Mouse (Mus musculus) small intestine, adult 2 months (tissue): ENCODE measurements at regions not wholly inside any gene's neighbourhood (a gene's known extent, or its start where the extent isn't known, plus 50 kb on each side); places are given as distances from the start of the nearest gene placed in this dataset.

Experiments used
- H3K27ac ChIP-seq: fragments of 200-500 bp; 2 replicates; pipeline ENCODE4 v1.5.1; 2012; ENCODE audit warnings: low read depth, low read length, control low read depth, inconsistent platforms; ENCODE audit not compliant: insufficient read depth
- H3K27me3 ChIP-seq: fragments of 200-500 bp; 2 replicates; pipeline ENCODE4 v1.6.1; 2012; ENCODE audit warnings: mild to moderate bottlenecking, moderate library complexity, low read length, inconsistent platforms; ENCODE audit not compliant: control insufficient read depth, insufficient read depth
- H3K36me3 ChIP-seq: fragments of 200-500 bp; 2 replicates; pipeline ENCODE4 v1.6.1; 2012; ENCODE audit warnings: mild to moderate bottlenecking, low read length, control low read depth, inconsistent platforms; ENCODE audit not compliant: control insufficient read depth, insufficient read depth
- H3K4me1 ChIP-seq: fragments of 200-500 bp; 2 replicates; pipeline ENCODE4 v1.6.1; 2012; ENCODE audit warnings: low read length, inconsistent platforms, mixed read lengths; ENCODE audit not compliant: control insufficient read depth, insufficient read depth, insufficient read length
- H3K4me3 ChIP-seq: fragments of 200-500 bp; 2 replicates; pipeline ENCODE4 v1.5.1; 2012; ENCODE audit warnings: low read depth, mild to moderate bottlenecking, control low read depth, inconsistent platforms, low read length, moderate library complexity
- CTCF ChIP-seq: fragments of 200-500 bp; IDR thresholded peaks from 2 replicates; pipeline ENCODE4 v1.5.1; 2012; ENCODE audit warnings: low read depth, mild to moderate bottlenecking, control low read depth, inconsistent platforms, low read length, moderate library complexity, mixed read lengths; ENCODE audit not compliant: insufficient replicate concordance, insufficient read length; ENCODE audit errors: extremely low read depth
- POLR2A ChIP-seq: fragments of 200-500 bp; IDR thresholded peaks from 2 replicates; pipeline ENCODE4 v1.6.1; 2012; ENCODE audit warnings: low read depth, mild to moderate bottlenecking, control low read depth, inconsistent platforms, low read length, moderate library complexity
- WGBS: fragments of 180-500 bp; shearing (Covaris S2); methylation state at CpG from one replicate; pipeline ENCODE4 v1.1.7; 2018; 5-methylcytosine and 5-hydroxymethylcytosine counted together

- Histone ChIP-seq H3K36me3 (no peaks in the 10 kb centered on the region), H3K27me3 (no peaks in the 10 kb centered on the region), H3K27ac (no peak overlapping the region), H3K4me3 (no peak overlapping the region), H3K4me1 (no peaks in the 10 kb centered on the region)
- no peak for TF ChIP-seq CTCF
- no peak for TF ChIP-seq POLR2A
- WGBS: 62% methylated on average over 5 of the region's 5 CpGs
Observed at GRCm38 (mm10) chr13:28782081-28782480, 171.4 kb downstream of the Sox4 start.

- H3K4me3 ChIP-seq: no peak overlapping the region
- H3K27ac ChIP-seq: no peak overlapping the region
- TF ChIP-seq POLR2A: no peak
- TF ChIP-seq CTCF: no peak
- H3K27me3 ChIP-seq: no peaks in the 10 kb centered on the region
- 63% methylated on average over 5 of the region's 5 CpGs for WGBS
- no peaks in the 10 kb centered on the region for H3K36me3 ChIP-seq
- no peaks in the 10 kb centered on the region for H3K4me1 ChIP-seq
Observed at GRCm38 (mm10) chr13:28781660-28782059, 171.9 kb downstream of the Sox4 start.

GRCm38 (mm10) chr13:28780462-28780861 lies 173.1 kb downstream of the Sox4 start:
- 79% methylated on average over 5 of the region's 5 CpGs for WGBS
- H3K27ac ChIP-seq: no peak overlapping the region
- TF ChIP-seq POLR2A (no peak), CTCF (no peak)
- H3K4me3 ChIP-seq: no peak overlapping the region
- H3K27me3 ChIP-seq: no peaks in the 10 kb centered on the region
- no peaks in the 10 kb centered on the region for H3K4me1 ChIP-seq
- no peaks in the 10 kb centered on the region for H3K36me3 ChIP-seq

GRCm38 (mm10) chr13:28775142-28775815 lies 178.2 kb downstream of the Sox4 start:
- H3K4me3 ChIP-seq: no peak overlapping the region
- no peaks in the 10 kb centered on the region for H3K27me3 ChIP-seq
- TF ChIP-seq POLR2A: no peak
- no peak for TF ChIP-seq CTCF
- no peaks in the 10 kb centered on the region for H3K4me1 ChIP-seq
- WGBS: 88% methylated on average over 7 of the region's 7 CpGs
- no peak overlapping the region for H3K27ac ChIP-seq
- no peaks in the 10 kb centered on the region for H3K36me3 ChIP-seq

- 89% methylated on average over 7 of the region's 7 CpGs for WGBS
- no peak overlapping the region for H3K4me3 ChIP-seq
- H3K27me3 ChIP-seq: no peaks in the 10 kb centered on the region
- no peaks in the 10 kb centered on the region for H3K36me3 ChIP-seq
- no peak for TF ChIP-seq CTCF
- no peak for TF ChIP-seq POLR2A
- no peak overlapping the region for H3K27ac ChIP-seq
- 0 out of 2 replicates have a peak, but pooled peaks cover 2% of the 10 kb centered on the region for H3K4me1 ChIP-seq
Observed at GRCm38 (mm10) chr13:28774649-28775048, 178.9 kb downstream of the Sox4 start.

GRCm38 (mm10) chr13:28773466-28773865 lies 180.0 kb downstream of the Sox4 start:
- Histone ChIP-seq H3K27me3 (no peaks in the 10 kb centered on the region), H3K4me1 (0 out of 2 replicates have a peak, but pooled peaks cover 2% of the 10 kb centered on the region), H3K27ac (no peak overlapping the region), H3K4me3 (no peak overlapping the region), H3K36me3 (no peaks in the 10 kb centered on the region)
- WGBS: 81% methylated on average over 2 of the region's 2 CpGs
- TF ChIP-seq CTCF (no peak), POLR2A (no peak)

GRCm38 (mm10) chr13:28770531-28770930 lies 183.0 kb downstream of the Sox4 start:
- 58% methylated on average over 13 of the region's 13 CpGs for whole genome bisulfite sequencing
- TF ChIP-seq CTCF (no peak), POLR2A (no peak)
- no peak overlapping the region for H3K27ac ChIP-seq
- 0 out of 2 replicates have a peak, but pooled peaks cover 2% of the 10 kb centered on the region for H3K4me1 ChIP-seq
- H3K4me3 ChIP-seq: no peak overlapping the region
- H3K27me3 ChIP-seq: no peaks in the 10 kb centered on the region
- H3K36me3 ChIP-seq: no peaks in the 10 kb centered on the region

GRCm38 (mm10) chr13:28770018-28770417 lies 183.5 kb downstream of the Sox4 start:
- Histone ChIP-seq H3K27ac (no peak overlapping the region), H3K27me3 (no peaks in the 10 kb centered on the region), H3K4me1 (0 out of 2 replicates have a peak, but pooled peaks cover 2% of the 10 kb centered on the region), H3K4me3 (no peak overlapping the region), H3K36me3 (no peaks in the 10 kb centered on the region)
- TF ChIP-seq CTCF (no peak), POLR2A (no peak)
- WGBS: 54% methylated on average over 4 of the region's 4 CpGs
